Mouse (Mus musculus): Measurements from ENCODE around the gene Aff3.

GRCm38 (mm10) chr1:38394493-38394892 lies 270.3 kb downstream of the Aff3 start:
- no peak for TF ChIP-seq EP300 (IDR thresholded peaks at IDR 0.05; ENCODE audit: insufficient read depth, low read depth, low read length)
- TF ChIP-seq CTCF (IDR thresholded peaks at IDR 0.05) = no peak
